Comparison of ENCODE assay signal across 8 mouse cellular contexts in the genomic region with DNA sequence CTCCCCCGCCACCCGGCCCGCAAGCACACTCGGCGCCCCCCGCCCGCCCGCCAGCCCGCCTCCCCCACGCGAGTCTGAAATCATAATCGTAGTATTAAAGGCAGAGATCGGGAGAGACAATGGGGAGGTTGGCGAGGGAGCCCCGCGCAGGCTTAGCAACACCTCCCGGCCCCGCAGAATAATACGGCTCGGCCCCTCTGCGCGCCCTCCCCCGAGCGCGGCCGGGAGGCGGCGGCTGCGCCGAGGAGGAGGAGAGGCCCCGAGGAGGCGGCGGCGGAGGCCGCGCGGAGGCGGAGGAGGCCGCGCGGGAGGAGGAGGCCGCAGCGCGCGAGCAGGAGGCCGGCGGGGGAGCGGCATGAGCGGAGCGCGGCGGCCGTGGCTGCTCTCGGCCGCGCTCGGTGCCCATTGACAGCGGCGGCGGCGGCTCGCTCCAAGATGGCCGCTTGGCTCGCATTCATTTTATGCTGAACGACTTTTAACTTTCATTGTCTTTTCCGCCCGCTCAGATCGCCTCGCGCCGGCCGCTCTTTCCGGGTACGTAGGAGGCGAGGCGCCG. TPM values are rescaled to one million over a fixed set of nuclear protein-coding genes. Genes with fewer than 3 reads are reported as not detected.
DNase-seq lines count a peak whose midpoint lies in the region; ATAC-seq and TF ChIP-seq lines count a peak whose summit lies in the region.

Gene Bmi1, plus strand, starts transcription at position 83 of the 556 bp plus-strand sequence.

- peak within 1 kb of the TSS; percentile 97 for H3K9ac ChIP-seq in hindbrain, embryonic 13.5 days

- peaks cover 44% of the 10 kb centered on the region for H3K27me3 ChIP-seq in hindbrain, embryonic 13.5 days

- H3K36me3 ChIP-seq in hindbrain, embryonic 13.5 days: no peaks in the 10 kb centered on the region

- peak within 1 kb of the TSS; percentile 78 for H3K4me2 ChIP-seq in hindbrain, embryonic 13.5 days

- DNase-seq in ZHBTc4 (ENCODE audit: low read depth, low spot score): peak; percentile 74
- DNase-seq in cerebellum, postnatal 14 days: peak; percentile 77 to 82
- DNase-seq in gastrocnemius, adult 2 months: peak; percentile 80
- peak; percentile 59 to 67 for DNase-seq in left cerebral cortex, adult 2 months (ENCODE audit: extremely low spot score in 1 of 2, low spot score in 2 of 2)
- peak; percentile 53 for DNase-seq in lung, postnatal 36 days
- peak; percentile 59 for DNase-seq in right cerebral cortex, postnatal 14 days
- peak; percentile 63 to 76 for DNase-seq in urinary bladder, postnatal 4 days (ENCODE audit: low spot score in 2 of 2)

- intact Hi-C loops in gastrocnemius, adult 2 months (cut with DNase I): loop anchor here (5.0 to 10.0 kb wide), 4 partner anchors 90 to 622 kb away; partner anchors contain the start of genes Dnajc1 and Mllt10
- intact Hi-C loops in left cerebral cortex, adult 2 months (cut with DNase I): loop anchor here (2.0 to 10.0 kb wide), 9 partner anchors 14 to 978 kb away; partner anchors contain the start of genes 4930426L09Rik, Otud1 and Pip4k2a

- peaks cover 50% of the 10 kb centered on the region for H3K4me1 ChIP-seq in hindbrain, embryonic 13.5 days (replicated peaks)

- under 1% methylated on average over 50 of the region's 77 CpGs for WGBS in hindbrain, embryonic 13.5 days

- peak; percentile 67 for ATAC-seq in hindbrain, embryonic 13.5 days (ENCODE audit: low FRiP score)

- H3K9me3 ChIP-seq in hindbrain, embryonic 13.5 days: no peaks in the 10 kb centered on the region

- peak within 1 kb of the TSS; percentile 97 for H3K27ac ChIP-seq in gastrocnemius, adult 2 months
- peak within 1 kb of the TSS; percentile 99 for H3K27ac ChIP-seq in hindbrain, embryonic 13.5 days
- peak within 1 kb of the TSS; percentile 97 for H3K27ac ChIP-seq in left cerebral cortex, adult 2 months

- H3K4me3 ChIP-seq in gastrocnemius, adult 2 months: peak within 1 kb of the TSS; percentile 94
- peak within 1 kb of the TSS; percentile 81 for H3K4me3 ChIP-seq in hindbrain, embryonic 13.5 days
- peak within 1 kb of the TSS; percentile 80 for H3K4me3 ChIP-seq in left cerebral cortex, adult 2 months

- TF ChIP-seq CTCF in gastrocnemius, adult 2 months (IDR thresholded peaks at IDR 0.05): no peak
- TF ChIP-seq CTCF in left cerebral cortex, adult 2 months (IDR thresholded peaks at IDR 0.05): no peak

RNA-seq across cellular contexts. Expression of gene Bmi1, which starts in this region (rescaled TPM):
- 10 to 100 TPM; 48.2 to 53.5 TPM for total RNA-seq in gastrocnemius, adult 2 months (2021)
- polyA plus RNA-seq in hindbrain, embryonic 13.5 days (2015; fragmentation: Nextera tagmentation; extraction: Ambion mirVana): 30.5 and 32.7 TPM in 2 replicates
- total RNA-seq in left cerebral cortex, adult 2 months (2021): 10 to 100 TPM; 39.5 to 40.1 TPM

Comparison
In these comparisons a context has a peak if more than half of its experiments do, and no peak if none do; other contexts are left out.
1. Peak in every context shown above with its lines: DNase-seq, ATAC-seq, H3K4me3 ChIP-seq and H3K27ac ChIP-seq.